Mouse (Mus musculus): ENCODE results near the gene Socs7. TPM values are rescaled to one million over a fixed set of nuclear protein-coding genes. Genes with fewer than 3 reads are reported as not detected.

Gene Socs7
- polyA plus RNA-seq, 1 experiment, result 4.6 TPM

GRCm38 (mm10) chr11:97439935-97440334 is 77.6 kb downstream of the Socs7 start:
- Histone ChIP-seq H3K4me3 (ENCODE audit: low read depth, low read length) (peak overlapping the region; percentile 62), H3K4me1 (ENCODE audit: control insufficient read depth, insufficient read depth, insufficient read length, low read length) (peaks cover 7% of the 10 kb centered on the region), H3K36me3 (ENCODE audit: control insufficient read depth, insufficient read depth, low read length) (no peaks in the 10 kb centered on the region; the same call in 1 of the 2 replicates), H3K27me3 (ENCODE audit: control insufficient read depth, insufficient read depth, low read length) (peaks cover 25% of the 10 kb centered on the region), H3K27ac (ENCODE audit: insufficient read depth, low read depth, low read length) (peak overlapping the region; percentile 15; the same call in 1 of the 2 replicates)
- TF ChIP-seq CTCF (IDR thresholded peaks at IDR 0.05; ENCODE audit: extremely low read depth, insufficient read length, insufficient replicate concordance, low read depth, low read length) (no peak), POLR2A (IDR thresholded peaks at IDR 0.05; ENCODE audit: low read depth, low read length) (no peak)
- WGBS, result 3% methylated on average over 36 of the region's 37 CpGs

DNA sequence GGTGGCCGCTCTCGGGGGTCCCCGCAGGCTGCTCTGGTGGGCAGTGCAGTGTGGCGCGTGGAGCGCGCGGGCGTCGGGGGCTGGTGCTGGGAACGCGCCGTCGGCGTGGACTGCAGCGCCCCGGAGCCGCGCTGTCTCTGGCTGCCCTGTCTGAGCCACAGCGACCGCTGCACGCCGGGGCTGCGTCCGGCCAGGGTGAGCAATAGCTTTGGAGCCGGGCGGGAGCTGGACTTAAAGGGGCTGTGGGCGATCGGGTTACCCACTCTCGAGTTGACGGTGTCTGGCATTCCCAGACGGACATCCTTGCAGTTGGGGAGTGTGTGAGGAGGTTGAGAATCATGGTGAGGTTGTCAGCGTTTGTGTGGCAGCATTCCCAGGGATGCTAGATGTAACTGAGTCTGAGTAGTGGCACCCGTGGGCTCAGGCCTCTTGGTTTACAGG is 78.1 kb downstream of the Socs7 start:
- Histone ChIP-seq H3K4me1 (ENCODE audit: control insufficient read depth, insufficient read depth, insufficient read length, low read length) (peaks cover 7% of the 10 kb centered on the region), H3K27me3 (ENCODE audit: control insufficient read depth, insufficient read depth, low read length) (peaks cover 27% of the 10 kb centered on the region), H3K4me3 (ENCODE audit: low read depth, low read length) (peak overlapping the region; percentile 62), H3K27ac (ENCODE audit: insufficient read depth, low read depth, low read length) (peak overlapping the region; percentile 15), H3K36me3 (ENCODE audit: control insufficient read depth, insufficient read depth, low read length) (no peaks in the 10 kb centered on the region; the same call in 1 of the 2 replicates)
- no peak for TF ChIP-seq CTCF (IDR thresholded peaks at IDR 0.05; ENCODE audit: extremely low read depth, insufficient read length, insufficient replicate concordance, low read depth, low read length)
- no peak for TF ChIP-seq POLR2A (IDR thresholded peaks at IDR 0.05; ENCODE audit: low read depth, low read length)
- 4% methylated on average over 34 of the region's 34 CpGs for WGBS

DNA sequence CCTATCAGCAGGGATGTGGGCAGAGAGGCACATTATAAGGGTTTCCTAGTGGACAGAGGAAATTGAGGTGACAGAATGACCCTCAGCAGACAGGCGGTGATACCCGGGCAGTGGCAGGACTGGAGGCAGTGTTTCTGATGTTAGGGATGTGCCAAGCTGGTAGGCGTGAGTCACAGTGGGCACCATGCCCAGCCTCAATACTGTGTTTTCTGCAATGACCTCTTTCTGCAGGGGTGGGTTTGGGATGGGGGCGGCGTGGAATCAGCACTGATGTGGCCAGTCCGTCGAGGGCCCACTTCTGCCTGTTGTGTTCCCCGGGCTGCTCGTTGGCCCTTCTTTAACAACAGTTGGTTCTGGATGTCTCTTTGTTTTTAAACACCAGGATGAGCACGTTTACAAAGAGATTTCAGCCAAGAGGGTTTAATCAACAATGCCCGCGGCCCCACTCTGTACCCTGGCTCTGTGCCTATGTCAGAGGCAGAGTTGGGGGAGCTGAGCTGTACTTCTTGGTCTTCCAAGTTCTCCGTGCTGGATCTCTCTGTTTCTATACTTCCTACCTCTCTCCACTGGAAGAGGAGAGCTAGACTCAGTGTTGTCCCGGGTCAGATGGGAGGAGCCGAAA is 78.8 kb downstream of the Socs7 start:
- H3K4me1 ChIP-seq (ENCODE audit: control insufficient read depth, insufficient read depth, insufficient read length, low read length), result peaks cover 2% of the 10 kb centered on the region; the same call in 1 of the 2 replicates
- no peak overlapping the region for H3K27ac ChIP-seq (ENCODE audit: insufficient read depth, low read depth, low read length)
- no peak for TF ChIP-seq CTCF (IDR thresholded peaks at IDR 0.05; ENCODE audit: extremely low read depth, insufficient read length, insufficient replicate concordance, low read depth, low read length)
- no peak for TF ChIP-seq POLR2A (IDR thresholded peaks at IDR 0.05; ENCODE audit: low read depth, low read length)
- peak overlapping the region; percentile 11 for H3K4me3 ChIP-seq (ENCODE audit: low read depth, low read length)
- no peaks in the 10 kb centered on the region; the same call in 1 of the 2 replicates for H3K36me3 ChIP-seq (ENCODE audit: control insufficient read depth, insufficient read depth, low read length)
- WGBS, result 42% methylated on average over 15 of the region's 15 CpGs
- H3K27me3 ChIP-seq (ENCODE audit: control insufficient read depth, insufficient read depth, low read length), result peaks cover 28% of the 10 kb centered on the region

DNA sequence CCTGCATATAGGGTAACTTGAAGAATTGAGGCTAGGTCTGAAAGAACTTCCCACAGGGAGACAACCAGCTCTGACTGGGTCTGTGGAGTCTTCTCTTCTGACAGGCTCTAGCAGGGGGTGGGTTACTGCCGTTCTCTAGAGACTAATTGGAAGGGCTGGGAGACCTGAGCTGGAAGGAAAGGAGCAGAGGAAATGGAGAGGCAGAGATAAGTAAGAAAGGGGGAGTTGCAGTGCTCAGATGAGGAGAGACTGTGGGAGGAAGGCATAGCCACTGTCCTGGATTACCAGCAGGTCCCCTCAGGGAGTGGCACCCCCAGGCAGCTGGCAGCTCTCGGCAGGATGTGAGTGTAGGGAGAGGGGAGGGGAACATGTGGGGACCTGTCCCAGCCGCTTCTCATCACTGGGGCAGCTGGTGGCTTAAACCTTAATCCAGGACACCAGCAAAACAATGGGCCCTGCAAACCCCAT is 79.3 kb downstream of the Socs7 start:
- Histone ChIP-seq H3K4me1 (ENCODE audit: control insufficient read depth, insufficient read depth, insufficient read length, low read length) (no peaks in the 10 kb centered on the region; the same call in 1 of the 2 replicates), H3K27ac (ENCODE audit: insufficient read depth, low read depth, low read length) (no peak overlapping the region), H3K27me3 (ENCODE audit: control insufficient read depth, insufficient read depth, low read length) (peaks cover 28% of the 10 kb centered on the region), H3K36me3 (ENCODE audit: control insufficient read depth, insufficient read depth, low read length) (no peaks in the 10 kb centered on the region; the same call in 1 of the 2 replicates), H3K4me3 (ENCODE audit: low read depth, low read length) (no peak overlapping the region)
- 19% methylated on average over 3 of the region's 3 CpGs for WGBS
- no peak for TF ChIP-seq POLR2A (IDR thresholded peaks at IDR 0.05; ENCODE audit: low read depth, low read length)

- no peaks in the 10 kb centered on the region; the same call in 1 of the 2 replicates for H3K4me1 ChIP-seq (ENCODE audit: control insufficient read depth, insufficient read depth, insufficient read length, low read length)
- no peaks in the 10 kb centered on the region; the same call in 1 of the 2 replicates for H3K36me3 ChIP-seq (ENCODE audit: control insufficient read depth, insufficient read depth, low read length)
- WGBS, result 73% methylated on average over 11 of the region's 11 CpGs
- no peak for TF ChIP-seq CTCF (IDR thresholded peaks at IDR 0.05; ENCODE audit: extremely low read depth, insufficient read length, insufficient replicate concordance, low read depth, low read length)
- no peak overlapping the region for H3K27ac ChIP-seq (ENCODE audit: insufficient read depth, low read depth, low read length)
- no peak overlapping the region for H3K4me3 ChIP-seq (ENCODE audit: low read depth, low read length)
- H3K27me3 ChIP-seq (ENCODE audit: control insufficient read depth, insufficient read depth, low read length), result peaks cover 28% of the 10 kb centered on the region
These were observed 80.7 kb downstream of the Socs7 start for GRCm38 (mm10) chr11:97442891-97443675.

DNA sequence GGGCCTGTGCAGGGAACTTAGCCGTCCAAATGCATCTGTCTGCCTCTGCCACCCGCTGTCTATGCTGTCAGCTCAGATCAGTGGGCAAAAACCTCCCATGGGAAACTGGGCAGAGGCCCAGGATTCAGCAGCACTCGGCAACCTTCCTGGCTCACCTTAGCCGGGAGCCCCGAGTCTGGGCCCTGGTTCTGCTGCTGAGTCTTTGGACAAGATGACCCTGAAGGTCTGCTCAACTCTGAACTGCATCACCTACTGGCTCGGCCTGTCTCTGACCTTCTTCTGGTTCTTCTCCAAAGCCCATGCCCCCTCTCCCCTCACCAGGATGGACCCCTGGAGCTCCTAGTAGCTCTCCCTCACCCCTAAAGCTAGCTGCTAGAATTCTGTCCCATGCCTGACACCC is 83.2 kb downstream of the Socs7 start:
- Histone ChIP-seq H3K4me3 (ENCODE audit: low read depth, low read length) (no peak overlapping the region), H3K36me3 (ENCODE audit: control insufficient read depth, insufficient read depth, low read length) (no peaks in the 10 kb centered on the region; the same call in 1 of the 2 replicates), H3K4me1 (ENCODE audit: control insufficient read depth, insufficient read depth, insufficient read length, low read length) (peaks cover 7% of the 10 kb centered on the region; the same call in 1 of the 2 replicates), H3K27me3 (ENCODE audit: control insufficient read depth, insufficient read depth, low read length) (peaks cover 18% of the 10 kb centered on the region), H3K27ac (ENCODE audit: insufficient read depth, low read depth, low read length) (no peak overlapping the region)
- WGBS, result 72% methylated on average over 6 of the region's 6 CpGs
- TF ChIP-seq POLR2A (IDR thresholded peaks at IDR 0.05; ENCODE audit: low read depth, low read length) (no peak), CTCF (IDR thresholded peaks at IDR 0.05; ENCODE audit: extremely low read depth, insufficient read length, insufficient replicate concordance, low read depth, low read length) (no peak)

DNA sequence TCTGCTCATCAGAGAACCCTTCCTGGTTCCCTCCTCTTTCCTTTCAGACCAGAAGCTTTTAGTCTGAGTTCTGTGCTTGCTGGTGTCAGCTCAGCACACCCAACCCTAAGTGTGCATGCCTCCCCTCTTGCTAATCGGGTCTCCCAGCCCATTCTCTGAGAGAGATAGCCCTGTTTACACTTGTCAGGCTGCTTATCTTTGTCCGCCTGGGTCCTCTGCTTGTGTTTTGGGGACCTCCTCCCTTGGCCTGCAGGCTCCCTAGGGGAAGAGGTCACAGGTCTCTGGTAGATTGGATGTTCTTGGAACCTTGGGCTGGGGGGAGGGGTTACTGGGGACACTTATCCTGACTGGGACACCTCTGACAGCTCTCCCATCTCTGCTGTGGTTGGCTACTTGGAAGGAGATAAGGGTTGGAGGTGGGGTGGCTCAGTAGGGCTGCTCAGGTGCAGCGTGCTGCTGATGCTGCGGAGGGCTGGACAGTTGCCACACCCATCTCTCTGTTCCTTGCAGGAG is 83.7 kb downstream of the Socs7 start:
- Histone ChIP-seq H3K27ac (ENCODE audit: insufficient read depth, low read depth, low read length) (no peak overlapping the region), H3K4me3 (ENCODE audit: low read depth, low read length) (no peak overlapping the region), H3K27me3 (ENCODE audit: control insufficient read depth, insufficient read depth, low read length) (peaks cover 14% of the 10 kb centered on the region), H3K4me1 (ENCODE audit: control insufficient read depth, insufficient read depth, insufficient read length, low read length) (peaks cover 7% of the 10 kb centered on the region; the same call in 1 of the 2 replicates), H3K36me3 (ENCODE audit: control insufficient read depth, insufficient read depth, low read length) (no peaks in the 10 kb centered on the region; the same call in 1 of the 2 replicates)
- WGBS, result 35% methylated on average over 4 of the region's 4 CpGs
- TF ChIP-seq CTCF (IDR thresholded peaks at IDR 0.05; ENCODE audit: extremely low read depth, insufficient read length, insufficient replicate concordance, low read depth, low read length) (no peak), POLR2A (IDR thresholded peaks at IDR 0.05; ENCODE audit: low read depth, low read length) (no peak)
